In the genomic region with DNA sequence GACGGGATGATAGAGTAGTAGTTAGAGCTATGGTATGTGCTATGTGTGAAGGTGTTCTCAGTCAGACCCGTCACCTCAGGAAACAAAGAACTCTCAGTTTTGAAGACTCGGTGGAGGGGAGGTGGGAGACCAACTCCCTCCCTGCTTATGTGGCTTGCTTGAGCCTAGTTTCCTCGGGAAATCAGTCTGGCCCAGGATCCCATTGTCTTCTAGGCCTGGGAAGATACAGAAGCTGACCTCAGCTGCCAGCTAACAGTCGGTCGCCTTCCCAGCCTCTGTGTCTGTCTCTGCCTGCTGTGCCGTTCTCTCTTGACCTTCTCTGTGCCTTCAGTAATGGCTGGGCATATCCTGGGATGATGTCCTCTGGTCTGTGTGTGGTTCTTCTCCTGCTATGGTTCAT, we compare ENCODE assay signal across 10 mouse cellular contexts.
DNase-seq lines count a peak whose midpoint lies in the region; ATAC-seq and TF ChIP-seq lines count a peak whose summit lies in the region.
"Had no signal": no experiment of that assay in that cellular context is flagged by ENCODE, and none has a peak within 500 bp of the region (broad histone marks: within the 10 kb centered on the region; RNA-seq: fewer than 3 reads in every experiment).

No protein-coding gene starts in this region.

- H3K79me2 ChIP-seq in heart, adult 2 months (replicated peaks; ENCODE audit: control insufficient read depth, insufficient read depth, low read length), result peaks cover 6% of the 10 kb centered on the region

- peaks cover 3% of the 10 kb centered on the region for H3K36me3 ChIP-seq in heart, adult 2 months (ENCODE audit: control insufficient read depth, insufficient read depth, low read length)
- H3K36me3 ChIP-seq in kidney, embryonic 15.5 days, result no peaks in the 10 kb centered on the region

- H3K9ac ChIP-seq in heart, adult 2 months (ENCODE audit: low read depth, low read length), result no peak overlapping the region
- no peak overlapping the region for H3K9ac ChIP-seq in kidney, embryonic 15.5 days
- H3K9ac ChIP-seq: embryonic facial prominence, embryonic 12.5 days had no signal

- 0 out of 2 replicates have a peak, but pooled peaks cover 3% of the 10 kb centered on the region for H3K9me3 ChIP-seq in kidney, embryonic 15.5 days (replicated peaks)
- H3K9me3 ChIP-seq: embryonic facial prominence, embryonic 12.5 days had no signal

- peaks cover 45% of the 10 kb centered on the region for H3K4me1 ChIP-seq in heart, adult 2 months (ENCODE audit: control insufficient read depth, insufficient read depth, low read length)
- peaks cover 48% of the 10 kb centered on the region for H3K4me1 ChIP-seq in kidney, embryonic 15.5 days
- peaks cover 31% of the 10 kb centered on the region for H3K4me1 ChIP-seq in brown adipose tissue, adult 24 weeks (ENCODE audit: control insufficient read depth, insufficient read depth, insufficient read length, low read length)

- TF ChIP-seq CTCF in heart, adult 2 months (IDR thresholded peaks at IDR 0.05), result no peak

- TF ChIP-seq EP300 in heart, adult 2 months (IDR thresholded peaks at IDR 0.05; ENCODE audit: insufficient read depth, low read depth, low read length), result no peak

- no peak for TF ChIP-seq POLR2A in heart, adult 2 months (IDR thresholded peaks at IDR 0.05; ENCODE audit: insufficient read depth, low read depth, low read length)

- no peak overlapping the region for H3K4me2 ChIP-seq in kidney, embryonic 15.5 days
- H3K4me2 ChIP-seq: embryonic facial prominence, embryonic 12.5 days had no signal

- H3K27me3 ChIP-seq in heart, adult 2 months (ENCODE audit: control insufficient read depth, insufficient read depth, low read length), result no peaks in the 10 kb centered on the region
- no peaks in the 10 kb centered on the region for H3K27me3 ChIP-seq in kidney, embryonic 15.5 days
- H3K27me3 ChIP-seq: embryonic facial prominence, embryonic 12.5 days had no signal

- intact Hi-C loops in heart, adult 2 months (cut with DNase I), result loop anchor here (2.0 to 5.0 kb wide), 3 partner anchors 43 to 103 kb away; no protein-coding TSS in a partner anchor
- intact Hi-C loops in heart, postnatal 14 days (cut with DNase I), result loop anchor here (5.0 kb wide), 1 partner anchor 48 kb away; no protein-coding TSS in a partner anchor

- no peak for DNase-seq in heart, adult 2 months
- no peak for DNase-seq in heart, postnatal 14 days
- DNase-seq in kidney, adult 8-10 months, result no peak
- peak; percentile 36 for DNase-seq in kidney, postnatal 14 days
- DNase-seq in right cerebral cortex, postnatal 14 days, result no peak
- DNase-seq in thymus, adult 18-20 months, result no peak
- DNase-seq: cerebellum, adult 9-11 months had no signal

- 43% methylated on average over 7 of the region's 7 CpGs for WGBS in heart, adult 2 months
- 73% methylated on average over 7 of the region's 7 CpGs for WGBS in kidney, embryonic 15.5 days

- ATAC-seq in kidney, embryonic 15.5 days (replicated peaks; ENCODE audit: low FRiP score), result no peak

- no peak overlapping the region for H3K4me3 ChIP-seq in heart, adult 2 months
- no peak overlapping the region for H3K4me3 ChIP-seq in kidney, embryonic 15.5 days (replicated peaks)
- H3K4me3 ChIP-seq in brown adipose tissue, adult 24 weeks (ENCODE audit: insufficient read depth, low read depth, low read length), result no peak overlapping the region
- H3K4me3 ChIP-seq: embryonic facial prominence, embryonic 12.5 days had no signal

- H3K27ac ChIP-seq in heart, adult 2 months, result peak overlapping the region; percentile 77
- peak overlapping the region; percentile 62; the same call in 1 of the 2 replicates for H3K27ac ChIP-seq in kidney, embryonic 15.5 days
- H3K27ac ChIP-seq in brown adipose tissue, adult 24 weeks (replicated peaks; ENCODE audit: low read depth, low read length), result peak overlapping the region; percentile 67
- H3K27ac ChIP-seq: embryonic facial prominence, embryonic 12.5 days had no signal
